Mouse (Mus musculus): ENCODE results near the gene Fgf13. TPM values are rescaled to one million over a fixed set of nuclear protein-coding genes. Genes with fewer than 3 reads are reported as not detected.

The Fgf13 gene
- polyA plus RNA-seq, 1 experiment: 2.2 TPM

- no peaks in the 10 kb centered on the region for H3K4me1 ChIP-seq (ENCODE audit: control insufficient read depth, insufficient read depth, low read length)
- peak overlapping the region; percentile 57 for H3K4me3 ChIP-seq (ENCODE audit: insufficient read depth, low read length)
- no peak overlapping the region for H3K27ac ChIP-seq (ENCODE audit: insufficient read depth, low read depth, low read length)
- TF ChIP-seq POLR2A (IDR thresholded peaks at IDR 0.05; ENCODE audit: borderline replicate concordance, low read depth, low read length) (no peak), CTCF (IDR thresholded peaks at IDR 0.05; ENCODE audit: low read depth, low read length) (no peak)
These were observed 433.6 kb downstream of the Fgf13 start for GRCm38 (mm10) chrX:59134166-59134861.

- TF ChIP-seq CTCF (IDR thresholded peaks at IDR 0.05; ENCODE audit: low read depth, low read length): no peak
- TF ChIP-seq POLR2A (IDR thresholded peaks at IDR 0.05; ENCODE audit: borderline replicate concordance, low read depth, low read length): no peak
- Histone ChIP-seq H3K4me3 (ENCODE audit: insufficient read depth, low read length) (peak overlapping the region; percentile 57), H3K27ac (ENCODE audit: insufficient read depth, low read depth, low read length) (no peak overlapping the region), H3K4me1 (ENCODE audit: control insufficient read depth, insufficient read depth, low read length) (no peaks in the 10 kb centered on the region)
These were observed 434.1 kb downstream of the Fgf13 start for GRCm38 (mm10) chrX:59133834-59134165.

- Histone ChIP-seq H3K4me1 (ENCODE audit: control insufficient read depth, insufficient read depth, low read length) (no peaks in the 10 kb centered on the region), H3K27ac (ENCODE audit: insufficient read depth, low read depth, low read length) (no peak overlapping the region), H3K4me3 (ENCODE audit: insufficient read depth, low read length) (peak overlapping the region; percentile 57)
- no peak for TF ChIP-seq CTCF (IDR thresholded peaks at IDR 0.05; ENCODE audit: low read depth, low read length)
- TF ChIP-seq POLR2A (IDR thresholded peaks at IDR 0.05; ENCODE audit: borderline replicate concordance, low read depth, low read length): no peak
These were observed 434.5 kb downstream of the Fgf13 start for GRCm38 (mm10) chrX:59133416-59133815.

DNA sequence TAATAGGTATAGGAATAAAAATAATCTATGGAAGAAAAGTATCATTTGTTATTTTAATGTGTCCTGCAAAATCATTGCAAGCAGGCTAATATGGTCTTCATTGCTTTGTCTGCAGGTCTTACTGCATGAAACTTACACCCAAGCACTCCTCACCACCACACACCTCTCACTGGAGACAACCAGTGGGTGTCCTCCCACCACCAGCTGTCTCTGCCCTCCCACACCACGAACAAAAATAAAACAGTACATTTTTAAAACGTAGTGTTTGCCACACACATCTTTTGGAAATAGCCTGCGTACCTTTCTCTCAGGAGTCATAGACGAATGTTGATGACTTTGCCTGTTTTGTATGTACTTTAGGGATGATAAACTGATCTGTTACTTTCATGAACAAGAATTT is 441.2 kb downstream of the Fgf13 start:
- no peak overlapping the region for H3K27ac ChIP-seq (ENCODE audit: insufficient read depth, low read depth, low read length)
- no peak for TF ChIP-seq CTCF (IDR thresholded peaks at IDR 0.05; ENCODE audit: low read depth, low read length)
- TF ChIP-seq POLR2A (IDR thresholded peaks at IDR 0.05; ENCODE audit: borderline replicate concordance, low read depth, low read length): no peak

GRCm38 (mm10) chrX:59113187-59113586 is 454.7 kb downstream of the Fgf13 start:
- Histone ChIP-seq H3K4me1 (ENCODE audit: control insufficient read depth, insufficient read depth, low read length) (no peaks in the 10 kb centered on the region), H3K27ac (ENCODE audit: insufficient read depth, low read depth, low read length) (no peak overlapping the region), H3K4me3 (ENCODE audit: insufficient read depth, low read length) (no peak overlapping the region)
- TF ChIP-seq POLR2A (IDR thresholded peaks at IDR 0.05; ENCODE audit: borderline replicate concordance, low read depth, low read length): no peak
- TF ChIP-seq CTCF (IDR thresholded peaks at IDR 0.05; ENCODE audit: low read depth, low read length): no peak

More for the DNA sequence above, 441.2 kb downstream of the Fgf13 start:
- Histone ChIP-seq H3K4me1 (ENCODE audit: control insufficient read depth, insufficient read depth, low read length) (no peaks in the 10 kb centered on the region), H3K4me3 (ENCODE audit: insufficient read depth, low read length) (no peak overlapping the region)

DNA sequence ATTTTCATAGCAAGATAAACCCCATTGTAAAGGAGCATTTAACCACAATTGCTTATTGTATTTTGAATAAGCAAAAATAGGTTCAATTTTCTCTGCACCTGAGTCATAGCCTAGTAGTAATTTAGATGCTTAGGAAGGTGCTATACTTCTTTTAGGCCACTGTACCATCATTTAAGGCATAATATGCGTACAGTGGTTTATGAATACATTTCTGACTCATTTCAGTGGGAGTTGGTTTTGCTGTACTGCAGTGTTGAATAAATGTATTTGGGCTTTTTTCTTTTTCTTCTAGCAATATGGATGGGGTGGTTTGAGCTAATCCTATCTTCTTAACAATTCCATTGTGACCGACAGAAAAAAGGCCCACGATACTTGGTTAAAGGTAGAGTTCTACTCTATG is 481.9 kb downstream of the Fgf13 start:
- Histone ChIP-seq H3K4me1 (ENCODE audit: control insufficient read depth, insufficient read depth, low read length) (no peaks in the 10 kb centered on the region), H3K27ac (ENCODE audit: insufficient read depth, low read depth, low read length) (no peak overlapping the region)
- TF ChIP-seq CTCF (IDR thresholded peaks at IDR 0.05; ENCODE audit: low read depth, low read length): no peak
- TF ChIP-seq POLR2A (IDR thresholded peaks at IDR 0.05; ENCODE audit: borderline replicate concordance, low read depth, low read length): no peak

GRCm38 (mm10) chrX:59080427-59080826 is 487.4 kb downstream of the Fgf13 start:
- Histone ChIP-seq H3K4me1 (ENCODE audit: control insufficient read depth, insufficient read depth, low read length) (no peaks in the 10 kb centered on the region), H3K4me3 (ENCODE audit: insufficient read depth, low read length) (no peak overlapping the region), H3K27ac (ENCODE audit: insufficient read depth, low read depth, low read length) (no peak overlapping the region)
- no peak for TF ChIP-seq CTCF (IDR thresholded peaks at IDR 0.05; ENCODE audit: low read depth, low read length)
- TF ChIP-seq POLR2A (IDR thresholded peaks at IDR 0.05; ENCODE audit: borderline replicate concordance, low read depth, low read length): no peak

More for the DNA sequence above, 481.9 kb downstream of the Fgf13 start:
- H3K4me3 ChIP-seq (ENCODE audit: insufficient read depth, low read length): no peak overlapping the region

GRCm38 (mm10) chrX:59072083-59072482 is 495.8 kb downstream of the Fgf13 start:
- Histone ChIP-seq H3K4me1 (ENCODE audit: control insufficient read depth, insufficient read depth, low read length) (no peaks in the 10 kb centered on the region), H3K4me3 (ENCODE audit: insufficient read depth, low read length) (no peak overlapping the region), H3K27ac (ENCODE audit: insufficient read depth, low read depth, low read length) (no peak overlapping the region)
- no peak for TF ChIP-seq CTCF (IDR thresholded peaks at IDR 0.05; ENCODE audit: low read depth, low read length)
- no peak for TF ChIP-seq POLR2A (IDR thresholded peaks at IDR 0.05; ENCODE audit: borderline replicate concordance, low read depth, low read length)

- Histone ChIP-seq H3K4me3 (ENCODE audit: insufficient read depth, low read length) (no peak overlapping the region), H3K4me1 (ENCODE audit: control insufficient read depth, insufficient read depth, low read length) (no peaks in the 10 kb centered on the region), H3K27ac (ENCODE audit: insufficient read depth, low read depth, low read length) (no peak overlapping the region)
- no peak for TF ChIP-seq CTCF (IDR thresholded peaks at IDR 0.05; ENCODE audit: low read depth, low read length)
- no peak for TF ChIP-seq POLR2A (IDR thresholded peaks at IDR 0.05; ENCODE audit: borderline replicate concordance, low read depth, low read length)
These were observed 504.7 kb downstream of the Fgf13 start for GRCm38 (mm10) chrX:59063157-59063556.

- no peak for TF ChIP-seq POLR2A (IDR thresholded peaks at IDR 0.05; ENCODE audit: borderline replicate concordance, low read depth, low read length)
- no peak for TF ChIP-seq CTCF (IDR thresholded peaks at IDR 0.05; ENCODE audit: low read depth, low read length)
- Histone ChIP-seq H3K4me1 (ENCODE audit: control insufficient read depth, insufficient read depth, low read length) (no peaks in the 10 kb centered on the region), H3K27ac (ENCODE audit: insufficient read depth, low read depth, low read length) (no peak overlapping the region), H3K4me3 (ENCODE audit: insufficient read depth, low read length) (no peak overlapping the region)
These were observed 532.9 kb downstream of the Fgf13 start for GRCm38 (mm10) chrX:59034969-59035368.

All from bone marrow macrophage, adult 2 months (primary cell).